Mouse (Mus musculus): ENCODE data around the gene Smarca2.

Smarca2 gene

DNA sequence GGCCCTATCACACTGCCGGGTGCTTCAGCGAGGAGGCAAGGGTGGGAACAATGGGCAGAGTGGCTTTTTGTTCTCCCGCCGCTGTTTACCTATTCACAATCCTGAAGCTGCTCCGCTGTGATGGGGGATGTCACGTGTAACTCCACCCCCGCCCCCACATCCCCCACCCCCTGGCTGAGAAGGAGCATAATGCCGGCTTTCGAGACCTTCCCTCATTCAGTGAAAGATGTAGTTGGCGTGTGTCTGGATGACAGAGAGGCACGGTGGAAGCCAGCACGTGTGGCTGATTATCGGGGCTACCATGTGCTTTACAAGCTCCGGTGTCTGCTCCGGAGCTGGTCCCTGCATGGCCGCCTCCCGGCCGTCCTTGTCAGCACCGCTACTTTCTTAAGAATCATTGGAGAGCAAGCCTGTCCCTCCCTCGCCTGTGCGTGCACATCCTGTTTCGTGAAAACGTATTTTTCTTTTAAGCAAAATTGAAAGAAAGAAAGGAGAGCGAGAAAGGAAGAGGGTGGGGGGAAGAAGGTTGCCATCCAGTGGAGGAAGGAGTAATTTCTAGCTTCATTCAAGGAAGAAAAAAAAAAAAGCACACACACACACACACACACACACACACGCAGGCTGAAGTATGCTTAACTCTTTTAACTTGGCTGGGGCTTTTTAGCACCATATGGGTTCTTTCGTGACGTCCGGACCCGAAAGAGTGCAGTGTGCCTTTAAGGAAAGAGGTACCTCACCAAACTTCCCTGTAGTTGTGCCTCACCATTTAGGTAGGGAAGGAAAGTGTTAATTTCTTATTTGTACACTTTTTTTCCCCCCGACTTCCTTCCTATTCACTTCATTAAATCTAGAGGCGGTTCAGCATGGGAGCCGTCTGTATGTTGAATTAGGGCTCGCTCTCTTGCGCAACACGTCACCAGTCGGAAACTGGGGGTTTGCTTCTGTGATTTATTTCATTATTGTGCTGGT lies 143.0 kb downstream of the Smarca2 start:
- DNase-seq (ENCODE audit: low spot score in 2 of 2): peak; percentile 33 to 67

DNA sequence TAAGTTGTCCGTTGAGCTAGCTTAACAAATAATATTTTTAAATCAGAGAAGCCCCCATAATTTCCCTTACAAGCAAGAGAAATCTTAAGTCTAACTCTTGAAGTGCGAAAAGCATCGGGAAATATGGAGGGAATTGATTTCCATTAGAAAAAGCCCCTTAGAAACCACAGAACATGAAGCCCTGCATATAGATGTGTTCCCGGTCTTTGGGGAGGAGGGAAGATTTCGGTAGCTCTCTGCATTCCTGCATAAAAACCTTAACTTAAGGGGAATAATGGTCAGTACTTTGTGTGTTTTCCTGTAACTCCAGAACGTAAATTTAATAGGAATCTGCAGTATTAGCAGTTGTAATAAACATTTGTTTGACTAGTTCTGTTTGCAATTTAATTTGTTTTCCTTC lies 143.8 kb downstream of the Smarca2 start:
- DNase-seq (ENCODE audit: low spot score in 2 of 2): no peak

DNA sequence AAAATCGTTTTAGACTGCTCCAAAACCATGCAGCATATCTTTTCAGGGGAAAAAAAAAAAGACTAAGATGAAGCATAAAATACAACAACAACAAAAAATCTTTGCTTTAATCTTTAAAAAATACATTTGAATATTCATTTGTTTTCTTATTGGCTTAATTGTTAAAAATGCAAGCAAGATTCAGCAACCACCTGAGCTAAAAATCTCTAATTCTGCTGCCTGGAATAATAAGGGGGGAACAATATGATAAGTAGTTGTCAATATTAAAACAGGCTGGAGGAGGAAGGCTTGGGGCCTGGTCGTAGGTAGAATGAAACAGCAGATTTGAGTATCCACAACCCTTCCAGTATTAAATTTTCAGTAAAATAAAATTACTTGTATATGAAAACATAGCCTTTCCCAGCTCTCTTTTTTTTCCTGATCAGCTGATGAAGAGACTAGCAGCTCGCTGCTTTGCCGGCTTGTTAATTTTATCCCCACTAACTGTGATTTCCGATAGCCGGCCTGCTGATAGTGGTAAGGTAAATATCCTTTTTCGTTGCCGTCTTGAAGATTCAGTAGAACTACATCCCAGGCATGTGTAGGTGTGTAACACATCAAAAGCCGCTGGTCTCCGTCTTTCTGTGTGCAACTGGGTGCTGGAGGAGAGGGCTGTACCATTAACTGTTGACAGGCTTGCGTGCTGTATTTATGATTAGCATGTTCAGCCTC lies 144.7 kb downstream of the Smarca2 start:
- DNase-seq (ENCODE audit: low spot score in 2 of 2): peak in 1 of 2 experiments; percentile 30

DNA sequence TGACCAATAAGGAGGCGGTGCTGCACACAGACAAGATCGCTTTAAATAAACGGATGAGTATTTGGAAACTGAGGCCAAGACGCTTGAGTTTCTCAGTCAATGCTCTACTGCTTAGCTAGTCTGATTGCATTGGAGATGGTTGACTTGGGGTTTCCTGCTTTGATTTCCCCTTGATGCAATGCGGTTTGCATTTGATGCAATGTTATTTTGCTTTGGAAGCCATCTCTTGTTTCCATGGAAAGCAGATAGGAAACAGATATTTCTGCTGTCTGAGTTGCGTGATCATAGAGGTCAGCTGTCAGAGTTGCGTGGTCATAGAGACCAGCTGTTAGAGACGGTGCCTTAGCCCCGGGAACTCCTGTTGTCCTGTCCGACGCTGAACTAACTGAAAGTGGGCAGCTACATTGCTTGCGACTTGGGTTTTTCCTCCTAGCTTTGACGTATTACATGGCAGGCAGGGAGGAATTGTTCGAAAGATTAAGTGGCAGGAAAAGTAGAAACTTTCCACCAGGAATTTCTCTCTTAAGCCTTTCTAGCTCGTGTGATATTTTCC lies 147.8 kb downstream of the Smarca2 start:
- DNase-seq (ENCODE audit: low spot score in 2 of 2): no peak

- DNase-seq (ENCODE audit: low spot score in 2 of 2): no peak
Measured at GRCm38 (mm10) chr19:26753266-26753872, 148.5 kb downstream of the Smarca2 start.

GRCm38 (mm10) chr19:26754016-26754794 lies 149.4 kb downstream of the Smarca2 start:
- DNase-seq (ENCODE audit: low spot score in 2 of 2): no peak

GRCm38 (mm10) chr19:26755991-26756390 lies 151.1 kb downstream of the Smarca2 start:
- no peak for DNase-seq (ENCODE audit: low spot score in 2 of 2)

GRCm38 (mm10) chr19:26756399-26756798 lies 151.5 kb downstream of the Smarca2 start:
- DNase-seq (ENCODE audit: low spot score in 2 of 2): no peak

DNA sequence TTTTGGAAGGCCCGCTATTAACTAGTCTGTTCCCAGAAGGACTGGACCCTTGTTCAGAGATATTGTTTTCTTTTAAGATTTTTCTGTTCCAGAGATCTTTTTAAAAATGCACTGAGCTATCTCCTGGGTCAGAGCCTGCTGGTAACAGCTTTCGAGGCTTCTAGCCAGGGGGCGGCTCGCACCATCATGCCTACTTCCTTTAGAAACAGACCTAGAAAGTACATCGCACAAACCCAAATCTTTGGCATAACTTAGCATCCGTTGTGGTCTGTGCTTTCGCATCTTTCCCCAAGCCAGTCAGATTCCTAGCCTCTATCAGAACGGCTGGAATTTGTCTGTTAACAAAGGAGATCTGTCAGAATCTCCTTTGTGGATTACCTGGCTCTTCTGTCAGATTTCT lies 153.3 kb downstream of the Smarca2 start:
- no peak for DNase-seq (ENCODE audit: low spot score in 2 of 2)

GRCm38 (mm10) chr19:26758620-26759019 lies 153.8 kb downstream of the Smarca2 start:
- no peak for DNase-seq (ENCODE audit: low spot score in 2 of 2)

GRCm38 (mm10) chr19:26759295-26759694 lies 154.4 kb downstream of the Smarca2 start:
- no peak for DNase-seq (ENCODE audit: low spot score in 2 of 2)

DNA sequence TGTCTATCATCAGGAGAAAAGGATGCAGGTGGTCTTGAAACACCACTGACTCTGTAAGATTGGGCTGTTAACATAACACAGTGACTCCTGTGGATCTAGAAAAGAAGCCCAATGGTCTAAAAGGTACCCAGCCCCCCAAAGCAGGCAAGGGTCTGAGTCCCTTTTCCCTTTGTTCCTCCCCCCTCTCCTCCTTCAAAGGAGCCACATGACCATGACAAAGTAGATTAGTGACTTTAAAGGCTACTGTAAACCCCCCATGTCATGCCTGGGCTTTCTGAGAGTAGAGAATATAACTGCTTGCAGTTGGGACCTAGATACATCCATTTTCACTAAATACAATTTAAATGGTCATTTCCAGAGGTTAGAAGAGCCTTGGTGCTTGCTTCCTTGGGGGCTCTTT lies 156.4 kb downstream of the Smarca2 start:
- DNase-seq (ENCODE audit: low spot score in 2 of 2): no peak

- no peak for DNase-seq (ENCODE audit: low spot score in 2 of 2)
Measured at GRCm38 (mm10) chr19:26765483-26765882, 160.6 kb downstream of the Smarca2 start.

DNA sequence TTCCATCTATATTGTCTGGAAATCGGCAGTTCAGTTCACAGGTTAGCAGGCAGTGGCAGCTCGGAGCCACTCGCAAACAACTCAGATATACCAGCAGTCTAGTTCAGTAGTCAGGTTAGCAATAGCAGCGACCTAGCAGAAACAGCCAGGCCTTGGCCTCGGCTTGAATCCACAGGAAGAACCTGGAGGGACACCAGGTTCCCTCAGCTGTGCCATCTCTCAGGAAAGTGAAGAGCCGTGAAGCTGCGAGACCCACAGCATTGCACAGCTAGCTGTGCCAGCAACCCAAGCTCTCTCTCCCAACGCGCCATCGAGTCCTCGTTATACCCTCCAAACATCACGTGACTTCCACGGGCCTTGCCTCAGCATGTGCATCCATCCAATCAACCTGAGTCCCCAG lies 162.6 kb downstream of the Smarca2 start:
- DNase-seq (ENCODE audit: low spot score in 2 of 2): no peak

DNA sequence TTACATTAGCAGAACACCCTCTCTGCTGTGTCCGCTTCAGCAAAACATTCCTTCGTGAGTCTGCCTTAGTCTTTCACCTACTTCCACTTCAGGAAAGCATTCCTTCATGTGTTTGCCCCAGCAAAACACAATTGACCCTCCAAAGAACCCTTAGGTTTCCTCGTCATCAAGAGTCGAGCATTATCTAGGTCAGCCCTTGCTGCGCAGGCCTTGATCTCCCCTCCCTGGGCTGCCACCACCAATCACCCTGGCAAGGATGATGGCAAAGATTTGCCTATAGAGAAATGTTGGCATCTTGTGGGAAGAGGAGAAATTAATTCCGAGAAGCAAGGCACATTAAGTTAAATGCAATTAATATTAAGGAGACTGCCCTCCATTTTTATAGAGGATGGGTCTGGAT lies 163.1 kb downstream of the Smarca2 start:
- no peak for DNase-seq (ENCODE audit: low spot score in 2 of 2)

DNA sequence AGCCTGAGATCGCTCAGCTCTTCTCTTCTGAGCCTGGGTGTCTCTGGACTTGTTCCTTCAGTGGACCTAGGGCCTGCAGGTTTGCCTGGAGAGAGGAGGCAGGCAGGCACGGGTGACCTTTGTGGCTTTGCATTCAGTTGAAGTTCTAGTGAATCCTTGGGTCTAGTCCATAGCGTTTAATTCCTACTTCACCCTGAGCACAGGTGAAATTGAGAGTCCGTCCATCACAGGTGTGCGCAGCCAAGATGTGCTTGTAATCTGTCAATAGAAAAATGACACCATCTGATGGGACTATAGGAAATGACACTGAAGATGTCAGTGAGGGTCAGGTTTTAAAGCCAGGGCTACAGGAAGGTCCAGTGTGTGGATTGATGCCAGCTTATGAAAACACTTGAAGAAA lies 164.0 kb downstream of the Smarca2 start:
- no peak for DNase-seq (ENCODE audit: low spot score in 2 of 2)

- DNase-seq (ENCODE audit: low spot score in 2 of 2): peak in 1 of 2 experiments; percentile 25
Measured at GRCm38 (mm10) chr19:26769609-26770500, 165.0 kb downstream of the Smarca2 start.

- DNase-seq (ENCODE audit: low spot score in 2 of 2): no peak
Measured at GRCm38 (mm10) chr19:26770592-26770991, 165.7 kb downstream of the Smarca2 start.

DNA sequence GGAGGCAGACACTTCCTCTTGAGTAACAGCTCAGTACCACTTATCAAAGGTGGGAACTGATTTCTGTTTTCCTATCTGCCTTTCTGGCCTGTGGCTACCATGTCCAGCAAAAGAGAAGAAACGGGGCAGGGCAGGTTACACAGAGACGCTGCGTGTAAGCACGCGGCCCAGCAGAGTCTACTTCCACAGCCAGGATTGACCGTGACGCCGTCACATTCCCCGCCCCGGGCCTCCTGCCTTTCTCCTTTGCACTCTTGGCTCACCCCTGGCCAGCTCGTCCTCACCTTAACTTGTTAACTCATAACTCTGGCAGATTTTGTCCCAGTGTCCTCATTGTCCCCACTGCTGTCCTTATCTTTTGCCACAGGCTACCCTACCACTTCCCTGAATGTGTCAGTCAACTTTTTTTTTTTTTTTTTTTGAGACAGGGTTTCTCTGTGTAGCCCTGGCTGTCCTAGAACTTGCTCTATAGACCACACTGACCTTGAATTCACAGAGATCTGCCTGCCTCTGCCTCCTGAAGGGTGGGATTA lies 167.3 kb downstream of the Smarca2 start:
- DNase-seq (ENCODE audit: low spot score in 2 of 2): no peak

Data from cerebellum, postnatal 4 days (tissue).